Mouse (Mus musculus) v-Abl transformed pro-B cells (cell line): ENCODE measurements at regions not wholly inside any gene's neighbourhood (a gene's known extent, or its start where the extent isn't known, plus 50 kb on each side); places are given as distances from the start of the nearest gene placed in this dataset.

ENCODE experiments used
- in situ Hi-C, 2 experiments: fragments of 400-800 bp; cut with MboI; formaldehyde crosslinking; loops; one replicate each; pipeline ENCODE4 v1.15.1; 2025; ENCODE audit not compliant: unreplicated experiment in 2 of 2

DNA sequence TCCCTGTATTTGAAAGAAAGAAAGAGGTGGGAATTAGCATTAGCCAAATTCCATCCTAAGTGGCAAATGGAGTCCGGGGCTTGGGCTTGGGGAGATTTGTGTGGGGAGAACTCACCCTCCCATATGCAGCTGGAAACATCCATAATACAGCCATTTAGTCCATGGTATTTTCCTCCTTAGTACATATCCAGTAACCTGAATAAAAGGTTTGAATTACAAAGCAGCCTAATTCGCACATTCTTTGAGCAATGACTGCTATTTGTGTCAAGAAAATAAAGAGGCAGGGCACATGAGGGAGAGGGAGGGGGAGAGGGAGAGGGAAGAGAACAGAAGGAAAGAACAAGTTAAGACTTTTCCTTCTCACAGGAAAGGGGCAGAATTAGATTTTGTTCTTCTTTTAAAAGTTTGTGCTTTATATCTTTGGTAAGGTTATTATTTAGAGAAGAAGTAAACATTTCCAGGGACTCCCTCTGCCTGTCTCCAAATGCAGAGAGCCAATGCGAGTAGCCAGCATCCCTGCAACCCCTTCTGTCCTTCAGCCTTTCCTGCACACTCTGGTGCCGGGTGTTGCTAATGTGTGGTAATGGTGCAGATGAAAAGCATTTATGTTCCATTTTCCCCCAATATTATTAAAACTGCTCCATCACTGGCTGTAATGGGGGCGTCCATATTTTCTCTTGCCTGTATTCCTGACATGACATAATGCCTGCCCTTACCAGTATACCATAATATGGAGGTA is 530.6 kb upstream of the Lsamp start:
- in situ Hi-C loops: no loop called here
